Mouse (Mus musculus) testis, postnatal 10 days (tissue): ENCODE measurements around the gene Col18a1.

Experiments
- DNase-seq: peaks from one replicate; pipeline ENCODE4 v3.0.0; 2021; ENCODE audit warnings: low spot score

Gene Col18a1

GRCm38 (mm10) chr10:77016499-77016898, 149.8 kb downstream of the Col18a1 start:
- DNase-seq, result no peak

GRCm38 (mm10) chr10:77016080-77016479, 150.3 kb downstream of the Col18a1 start:
- DNase-seq, result no peak

- DNase-seq, result no peak
These were observed 154.7 kb downstream of the Col18a1 start for GRCm38 (mm10) chr10:77011681-77012080.

GRCm38 (mm10) chr10:77008698-77009097, 157.7 kb downstream of the Col18a1 start:
- no peak for DNase-seq

- DNase-seq, result no peak
These were observed 158.2 kb downstream of the Col18a1 start for GRCm38 (mm10) chr10:77008109-77008561.

- DNase-seq, result peak; percentile 64
These were observed 158.8 kb downstream of the Col18a1 start for GRCm38 (mm10) chr10:77007433-77008108.

- no peak for DNase-seq
These were observed 161.4 kb downstream of the Col18a1 start for GRCm38 (mm10) chr10:77004936-77005335.
